Mouse (Mus musculus): ENCODE data around the gene Taok3.

Taok3 gene

GRCm38 (mm10) chr5:117178079-117178478, 58.1 kb downstream of the Taok3 start:
- DNase-seq (ENCODE audit: low read depth, low spot score), result no peak

GRCm38 (mm10) chr5:117178486-117178885, 58.6 kb downstream of the Taok3 start:
- no peak for DNase-seq (ENCODE audit: low read depth, low spot score)

- DNase-seq (ENCODE audit: low read depth, low spot score), result no peak
Observed at GRCm38 (mm10) chr5:117181921-117182320, 62.0 kb downstream of the Taok3 start.

- DNase-seq (ENCODE audit: low read depth, low spot score), result no peak
Observed at GRCm38 (mm10) chr5:117182411-117182810, 62.5 kb downstream of the Taok3 start.

GRCm38 (mm10) chr5:117184832-117185231, 64.9 kb downstream of the Taok3 start:
- no peak for DNase-seq (ENCODE audit: low read depth, low spot score)

GRCm38 (mm10) chr5:117185673-117186072, 65.7 kb downstream of the Taok3 start:
- DNase-seq (ENCODE audit: low read depth, low spot score), result no peak

GRCm38 (mm10) chr5:117192061-117192460, 72.1 kb downstream of the Taok3 start:
- peak; percentile 67 for DNase-seq (ENCODE audit: low read depth, low spot score)

GRCm38 (mm10) chr5:117193748-117194147, 73.8 kb downstream of the Taok3 start:
- no peak for DNase-seq (ENCODE audit: low read depth, low spot score)

GRCm38 (mm10) chr5:117194672-117195071, 74.7 kb downstream of the Taok3 start:
- no peak for DNase-seq (ENCODE audit: low read depth, low spot score)

- no peak for DNase-seq (ENCODE audit: low read depth, low spot score)
Observed at GRCm38 (mm10) chr5:117196551-117196950, 76.6 kb downstream of the Taok3 start.

- no peak for DNase-seq (ENCODE audit: low read depth, low spot score)
Observed at GRCm38 (mm10) chr5:117198390-117198789, 78.5 kb downstream of the Taok3 start.

GRCm38 (mm10) chr5:117207286-117207685, 87.4 kb downstream of the Taok3 start:
- peak; percentile 34 for DNase-seq (ENCODE audit: low read depth, low spot score)

- DNase-seq (ENCODE audit: low read depth, low spot score), result no peak
Observed at GRCm38 (mm10) chr5:117214016-117214415, 94.1 kb downstream of the Taok3 start.

- DNase-seq (ENCODE audit: low read depth, low spot score), result no peak
Observed at GRCm38 (mm10) chr5:117231059-117231458, 111.1 kb downstream of the Taok3 start.

GRCm38 (mm10) chr5:117236540-117236939, 116.6 kb downstream of the Taok3 start:
- DNase-seq (ENCODE audit: low read depth, low spot score), result no peak

GRCm38 (mm10) chr5:117239106-117239505, 119.2 kb downstream of the Taok3 start:
- DNase-seq (ENCODE audit: low read depth, low spot score), result peak; percentile 66

GRCm38 (mm10) chr5:117240321-117240731, 120.4 kb downstream of the Taok3 start:
- DNase-seq (ENCODE audit: low read depth, low spot score), result peak; percentile 86

- peak; percentile 84 for DNase-seq (ENCODE audit: low read depth, low spot score)
Observed at GRCm38 (mm10) chr5:117240761-117241322, 120.9 kb downstream of the Taok3 start.

- peak; percentile 91 for DNase-seq (ENCODE audit: low read depth, low spot score)
Observed at GRCm38 (mm10) chr5:117241935-117242531, 122.1 kb downstream of the Taok3 start.

GRCm38 (mm10) chr5:117242671-117243478, 122.9 kb downstream of the Taok3 start:
- DNase-seq (ENCODE audit: low read depth, low spot score), result peak; percentile 75

GRCm38 (mm10) chr5:117245170-117245569, 125.2 kb downstream of the Taok3 start:
- no peak for DNase-seq (ENCODE audit: low read depth, low spot score)

GRCm38 (mm10) chr5:117248351-117248750, 128.4 kb downstream of the Taok3 start:
- DNase-seq (ENCODE audit: low read depth, low spot score), result peak; percentile 76

GRCm38 (mm10) chr5:117250796-117251195, 130.9 kb downstream of the Taok3 start:
- DNase-seq (ENCODE audit: low read depth, low spot score), result peak; percentile 79

All from brain, adult 2 months (tissue).